Comparison of ENCODE assay signal across 10 mouse cellular contexts in the genomic region with DNA sequence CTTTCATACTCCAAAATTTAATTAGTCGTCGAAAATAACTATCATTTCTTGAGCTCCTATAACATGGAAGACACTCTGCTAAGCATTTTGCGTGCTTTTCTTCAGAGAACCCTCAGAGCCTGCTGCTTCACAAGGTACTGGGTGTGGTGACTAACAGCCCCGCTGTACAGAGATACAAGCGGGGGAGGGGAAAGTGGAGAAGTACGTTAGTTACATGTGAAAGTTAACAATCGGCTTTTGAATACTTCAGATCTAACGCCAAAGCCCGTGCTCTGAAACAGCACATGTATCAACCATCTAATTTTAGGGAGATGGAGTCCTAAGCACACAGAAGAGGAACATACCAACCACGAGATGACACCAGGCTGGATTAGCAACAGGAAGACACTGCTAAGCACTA. TPM values are rescaled to one million over a fixed set of nuclear protein-coding genes. Genes with fewer than 3 reads are reported as not detected.
DNase-seq lines count a peak whose midpoint lies in the region; ATAC-seq and TF ChIP-seq lines count a peak whose summit lies in the region.
"Had no signal": no experiment of that assay in that cellular context is flagged by ENCODE, and none has a peak within 500 bp of the region (broad histone marks: within the 10 kb centered on the region; RNA-seq: fewer than 3 reads in every experiment).

No protein-coding gene starts in this region.

- TF ChIP-seq CTCF in lung, embryonic 14.5 days (IDR thresholded peaks at IDR 0.05; ENCODE audit: low read depth) = no peak

- WGBS in lung, embryonic 14.5 days = 38% methylated on average over 10 of the region's 10 CpGs
- 42% methylated on average over 10 of the region's 10 CpGs for WGBS in embryonic facial prominence, embryonic 11.5 days
- WGBS in midbrain, embryonic 14.5 days = 47% methylated on average over 10 of the region's 10 CpGs

- no peak overlapping the region for H3K9ac ChIP-seq in lung, embryonic 14.5 days
- H3K9ac ChIP-seq in embryonic facial prominence, embryonic 11.5 days (replicated peaks; ENCODE audit: low read length) = no peak overlapping the region
- no peak overlapping the region for H3K9ac ChIP-seq in midbrain, embryonic 14.5 days (replicated peaks; ENCODE audit: low read length)

- H3K4me3 ChIP-seq in erythroblast, embryonic 14.5 days (replicated peaks) = peak overlapping the region; percentile 33
- no peak overlapping the region for H3K4me3 ChIP-seq in lung, embryonic 14.5 days (ENCODE audit: low read depth, low read length)
- no peak overlapping the region for H3K4me3 ChIP-seq in embryonic facial prominence, embryonic 11.5 days (ENCODE audit: low read depth, low read length)
- no peak overlapping the region for H3K4me3 ChIP-seq in midbrain, embryonic 14.5 days (replicated peaks; ENCODE audit: low read depth, low read length)
- H3K4me3 ChIP-seq: left cerebral cortex, adult 2 months had no signal

- ATAC-seq in erythroblast, adult 5-6 weeks (replicated peaks; ENCODE audit: low FRiP score, poor library complexity, severe bottlenecking) = no peak
- ATAC-seq in lung, embryonic 14.5 days (ENCODE audit: insufficient read depth) = no peak
- ATAC-seq in embryonic facial prominence, embryonic 11.5 days (replicated peaks; ENCODE audit: insufficient number of reproducible peaks, low FRiP score, low TSS enrichment, low read depth) = no peak
- ATAC-seq in midbrain, embryonic 14.5 days (ENCODE audit: low FRiP score, low TSS enrichment) = no peak

- H3K36me3 ChIP-seq in erythroblast, embryonic 14.5 days (ENCODE audit: control insufficient read depth) = no peaks in the 10 kb centered on the region
- H3K36me3 ChIP-seq in lung, embryonic 14.5 days (ENCODE audit: insufficient read depth) = no peaks in the 10 kb centered on the region
- H3K36me3 ChIP-seq in embryonic facial prominence, embryonic 11.5 days (replicated peaks; ENCODE audit: control insufficient read depth, insufficient read depth, low read depth, low read length) = no peaks in the 10 kb centered on the region
- no peaks in the 10 kb centered on the region for H3K36me3 ChIP-seq in midbrain, embryonic 14.5 days (ENCODE audit: control insufficient read depth, insufficient read depth, low read length)

- peak; percentile 10 for DNase-seq in lung, embryonic 14.5 days
- no peak for DNase-seq in lung, postnatal 25 days (ENCODE audit: low spot score)
- DNase-seq in embryonic facial prominence, embryonic 11.5 days (ENCODE audit: low spot score) = peak; percentile 21
- DNase-seq in midbrain, embryonic 14.5 days = peak; percentile 37
- DNase-seq in layer of hippocampus, adult 9-11 months = no peak
- no peak for DNase-seq in right cerebral cortex, postnatal 14 days
- DNase-seq: kidney, adult 18-20 months had no signal

- H3K4me2 ChIP-seq in lung, embryonic 14.5 days = peak overlapping the region; percentile 1; the same call in 1 of the 2 replicates
- no peak overlapping the region for H3K4me2 ChIP-seq in embryonic facial prominence, embryonic 11.5 days (ENCODE audit: low read depth, low read length)
- no peak overlapping the region for H3K4me2 ChIP-seq in midbrain, embryonic 14.5 days (ENCODE audit: low read length)

- no peaks in the 10 kb centered on the region for H3K27me3 ChIP-seq in erythroblast, embryonic 14.5 days (ENCODE audit: control insufficient read depth)
- H3K27me3 ChIP-seq in lung, embryonic 14.5 days (ENCODE audit: insufficient read depth, low read length) = no peaks in the 10 kb centered on the region
- H3K27me3 ChIP-seq in embryonic facial prominence, embryonic 11.5 days (ENCODE audit: control insufficient read depth, insufficient read depth, low read length) = no peaks in the 10 kb centered on the region
- H3K27me3 ChIP-seq in midbrain, embryonic 14.5 days (ENCODE audit: control insufficient read depth, insufficient read depth, low read length) = peaks cover 11% of the 10 kb centered on the region

- peaks cover 4% of the 10 kb centered on the region for H3K4me1 ChIP-seq in erythroblast, embryonic 14.5 days (ENCODE audit: control insufficient read depth)
- H3K4me1 ChIP-seq in lung, embryonic 14.5 days (ENCODE audit: insufficient read depth) = no peaks in the 10 kb centered on the region
- H3K4me1 ChIP-seq in embryonic facial prominence, embryonic 11.5 days (ENCODE audit: control insufficient read depth, insufficient read depth, low read length) = no peaks in the 10 kb centered on the region
- 0 out of 2 replicates have a peak, but pooled peaks cover 3% of the 10 kb centered on the region for H3K4me1 ChIP-seq in midbrain, embryonic 14.5 days (ENCODE audit: control insufficient read depth, insufficient read depth, low read length)

- no peaks in the 10 kb centered on the region for H3K9me3 ChIP-seq in erythroblast, embryonic 14.5 days (ENCODE audit: control insufficient read depth, low read length)
- H3K9me3 ChIP-seq in lung, embryonic 14.5 days (ENCODE audit: low read depth, low read length) = no peaks in the 10 kb centered on the region
- no peaks in the 10 kb centered on the region for H3K9me3 ChIP-seq in embryonic facial prominence, embryonic 11.5 days (replicated peaks; ENCODE audit: control insufficient read depth, low read length)
- no peaks in the 10 kb centered on the region for H3K9me3 ChIP-seq in midbrain, embryonic 14.5 days (ENCODE audit: control insufficient read depth, low read length)

- H3K27ac ChIP-seq in lung, embryonic 14.5 days (ENCODE audit: low read depth) = no peak overlapping the region
- H3K27ac ChIP-seq in embryonic facial prominence, embryonic 11.5 days (replicated peaks; ENCODE audit: low read depth, low read length) = no peak overlapping the region
- no peak overlapping the region for H3K27ac ChIP-seq in midbrain, embryonic 14.5 days (replicated peaks; ENCODE audit: low read depth, low read length)
- H3K27ac ChIP-seq: left cerebral cortex, adult 2 months had no signal

RNA-seq across cellular contexts. Expression of a gene that starts 55.4 kb away (rescaled TPM):
- not detected in 2 replicates for polyA plus RNA-seq in erythroblast, embryonic 14.5 days (2012)
- total RNA-seq in erythroblast, adult 5-6 weeks (2015; ENCODE audit: low replicate concordance) = not detected in 2 replicates
- not detected in 2 replicates for total RNA-seq in erythroblast, adult 5-6 weeks (2017; ENCODE audit: low replicate concordance)
- polyA plus RNA-seq in lung, embryonic 14.5 days (2014; fragmentation: Nextera tagmentation; extraction: Ambion mirVana) = not detected in 2 replicates
- polyA plus RNA-seq in embryonic facial prominence, embryonic 11.5 days (2014; fragmentation: Nextera tagmentation; extraction: Ambion mirVana) = 1.0 and 1.7 TPM in 2 replicates
- polyA plus RNA-seq in midbrain, embryonic 14.5 days (2014; fragmentation: Nextera tagmentation; extraction: Ambion mirVana) = 0.14 and 0.15 TPM in 2 replicates
- total RNA-seq: left cerebral cortex, adult 2 months had no signal

Comparison
In these comparisons a context has a peak if more than half of its experiments do, and no peak if none do; other contexts are left out.
1. DNase-seq: peak in lung, embryonic 14.5 days (single experiment), embryonic facial prominence, embryonic 11.5 days (single experiment) and midbrain, embryonic 14.5 days (single experiment); none in lung, postnatal 25 days (single experiment), layer of hippocampus, adult 9-11 months (single experiment) and right cerebral cortex, postnatal 14 days (single experiment).